Mouse (Mus musculus) urinary bladder, postnatal 36 days (tissue): ENCODE measurements at regions not wholly inside any gene's neighbourhood (a gene's known extent, or its start where the extent isn't known, plus 50 kb on each side); places are given as distances from the start of the nearest gene placed in this dataset.
"Not testable (repeated sequence)": the region's sequence is repeated elsewhere in the genome, so short reads cannot be mapped to it uniquely, and the experiment has no call there.

Experiments
- DNase-seq, 2 experiments: peaks; one replicate each; pipeline ENCODE4 v3.0.0; 2022; ENCODE audit warnings: low spot score in 2 of 2, mixed read lengths in 1 of 2

DNA sequence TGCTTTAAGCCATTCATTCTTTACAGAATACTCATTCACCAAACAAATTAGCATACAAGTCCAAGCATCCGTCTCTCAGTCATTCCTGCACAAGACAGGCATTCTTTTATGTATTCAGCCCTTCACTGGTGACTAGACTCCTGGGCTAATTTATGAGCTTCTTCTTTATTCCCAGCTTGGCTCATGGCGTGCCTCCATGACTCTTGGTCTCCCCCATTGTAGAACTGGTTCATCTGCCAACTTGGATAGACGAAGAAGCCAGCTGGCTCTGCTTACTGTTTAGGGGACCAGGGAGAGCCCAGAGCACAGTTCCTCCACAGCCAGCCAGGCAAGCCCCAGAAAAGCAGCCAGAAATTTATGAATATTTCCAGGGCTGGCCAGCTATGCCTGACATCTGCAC is 421.2 kb upstream of the N6amt1 start:
- peak; percentile 5 to 60 for DNase-seq

DNA sequence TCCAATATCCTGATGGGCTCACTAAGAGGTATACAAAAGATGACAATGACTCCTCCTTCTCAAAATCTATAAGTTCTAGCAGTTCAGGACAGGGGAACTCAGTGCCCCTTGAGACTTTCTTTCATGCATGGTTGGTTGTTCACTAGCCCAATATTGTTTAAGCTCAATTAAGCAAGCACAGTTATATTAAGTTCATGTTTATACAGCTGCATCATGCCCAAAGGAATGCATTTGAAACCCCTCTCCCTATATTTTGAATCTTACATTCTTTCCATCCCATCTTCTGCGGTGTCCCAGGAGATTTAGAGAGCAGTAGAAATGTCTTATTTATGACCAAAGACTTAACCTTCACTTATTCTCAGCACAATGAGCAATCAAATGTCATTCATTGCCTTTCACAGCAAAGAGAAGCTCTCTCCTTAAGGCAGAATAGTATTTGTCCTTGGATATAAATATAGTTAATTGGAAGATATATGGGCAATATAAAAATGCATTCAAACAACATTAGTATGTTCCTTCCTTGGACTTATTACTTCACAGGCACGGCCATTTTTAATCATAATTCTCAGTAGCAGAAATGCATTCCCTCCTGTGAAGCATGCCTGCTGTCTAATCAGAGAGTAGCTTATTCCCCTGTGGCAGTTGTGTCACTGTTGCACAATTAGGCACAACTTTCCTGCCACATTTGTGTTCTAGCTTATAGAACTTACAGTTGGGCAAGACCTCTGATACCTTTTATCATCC is 455.8 kb upstream of the N6amt1 start:
- no peak for DNase-seq

DNA sequence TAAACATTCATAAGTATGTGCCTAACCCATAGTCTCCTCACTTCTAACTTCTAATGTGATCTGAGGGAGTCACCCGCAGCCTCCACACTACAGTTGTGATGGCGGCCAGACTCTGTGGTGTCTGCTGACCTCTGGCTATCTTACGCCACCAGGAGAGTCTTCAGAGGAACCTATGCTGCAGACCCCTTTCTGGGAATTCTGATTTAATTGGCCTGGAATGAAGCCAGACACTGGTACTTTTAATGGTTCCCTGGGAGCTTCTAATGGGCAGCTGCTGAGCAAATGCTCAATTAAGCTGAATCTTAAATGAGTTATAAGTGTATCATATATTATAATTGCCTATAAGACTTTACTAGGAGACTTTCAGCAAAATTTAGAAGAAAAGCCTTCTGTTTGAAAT is 459.0 kb upstream of the N6amt1 start:
- no peak for DNase-seq

DNA sequence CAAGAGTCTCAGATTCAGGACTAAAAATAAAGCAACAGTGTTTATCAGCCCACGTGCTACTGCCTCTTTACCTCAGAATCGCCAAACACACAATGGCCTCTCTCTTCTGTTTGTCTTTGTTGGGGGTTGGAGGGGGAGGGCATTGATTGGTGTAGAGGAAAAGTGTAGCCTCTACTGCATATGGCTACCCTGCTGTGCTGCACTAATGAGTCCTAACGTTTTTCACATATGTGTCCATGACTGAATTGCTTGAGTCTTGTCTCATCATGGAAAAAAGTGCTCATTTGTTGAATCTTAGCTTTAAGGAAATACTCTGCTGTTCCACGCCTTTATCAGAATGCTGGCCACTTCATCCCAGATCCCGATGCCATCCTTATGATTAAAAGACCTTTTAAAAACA is 459.7 kb upstream of the N6amt1 start:
- DNase-seq = no peak

DNA sequence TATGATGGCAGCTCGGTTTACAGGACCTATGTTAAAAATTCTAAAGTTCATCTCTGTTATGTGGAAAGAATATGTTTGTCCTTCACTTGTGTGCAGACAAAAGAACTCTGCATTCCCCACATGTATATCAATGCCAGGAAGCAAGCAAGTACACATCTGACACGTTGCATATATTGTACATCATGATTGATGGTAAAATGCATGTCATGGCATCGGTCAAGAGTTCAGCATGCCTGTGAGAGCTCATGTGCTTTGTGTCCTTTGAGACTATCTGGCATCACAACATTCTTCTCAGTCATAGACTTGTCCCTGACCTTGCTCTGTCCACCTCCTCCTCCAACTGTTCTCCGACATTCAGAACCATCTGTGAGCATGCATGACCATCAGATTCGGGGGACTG is 465.6 kb upstream of the N6amt1 start:
- no peak for DNase-seq

DNA sequence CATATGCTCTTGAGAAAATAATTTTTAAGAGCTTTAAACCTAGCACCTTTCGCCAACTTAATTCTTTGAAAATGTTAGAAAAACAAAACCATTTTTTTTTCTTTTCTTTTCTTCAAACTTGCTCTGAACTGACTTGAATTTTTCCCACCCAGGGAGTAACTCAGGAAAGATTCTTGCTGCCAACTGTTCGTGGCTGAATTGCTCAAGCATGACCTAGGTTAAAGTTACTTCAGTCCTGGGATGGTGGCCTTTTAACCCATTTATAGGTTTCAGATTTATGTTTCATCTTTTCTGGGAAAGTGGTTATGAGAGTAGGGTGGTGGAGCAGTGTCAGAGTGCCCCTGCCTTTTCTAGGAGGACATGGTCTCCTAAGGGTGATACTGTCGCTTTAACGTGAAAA is 466.4 kb upstream of the N6amt1 start:
- DNase-seq = no peak

DNA sequence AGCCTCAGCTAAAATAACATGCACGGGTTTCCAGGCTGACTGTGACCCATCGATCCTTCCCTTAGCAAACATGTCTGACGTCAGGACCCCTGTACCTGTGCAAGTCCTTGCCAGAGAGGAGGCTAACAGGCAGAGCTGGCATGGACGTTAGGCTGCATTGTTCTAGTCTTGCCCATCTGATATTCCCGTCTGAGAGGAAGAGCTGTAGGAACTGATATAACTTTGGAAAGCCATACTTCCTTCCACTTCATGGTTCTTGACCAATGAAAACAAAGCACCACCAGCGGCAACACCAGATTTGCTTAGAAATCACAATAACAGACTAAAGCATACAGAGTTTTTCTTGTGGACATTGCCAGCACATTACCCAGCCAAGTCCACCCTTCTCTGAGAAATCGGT is 470.1 kb upstream of the N6amt1 start:
- no peak for DNase-seq

DNA sequence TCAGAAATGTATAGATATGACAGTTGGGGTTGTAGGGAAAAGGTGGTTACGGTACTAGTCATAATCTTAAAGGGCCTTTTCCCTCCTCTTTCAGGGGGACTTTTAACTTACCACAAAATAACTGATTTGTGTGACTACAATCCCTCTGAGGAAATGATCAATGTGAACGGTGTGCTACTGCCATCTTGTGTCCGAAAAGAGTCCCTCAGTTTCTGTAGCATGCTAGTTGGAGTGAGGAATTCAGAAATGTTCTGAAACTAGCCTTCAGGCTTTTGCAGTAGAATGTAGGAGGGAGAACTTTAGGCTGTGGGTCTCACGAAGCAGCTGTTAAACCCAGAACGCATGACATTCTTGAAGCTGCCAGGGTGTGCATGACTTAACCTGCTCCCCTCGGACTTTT is 471.5 kb upstream of the N6amt1 start:
- DNase-seq = peak; percentile 50

DNA sequence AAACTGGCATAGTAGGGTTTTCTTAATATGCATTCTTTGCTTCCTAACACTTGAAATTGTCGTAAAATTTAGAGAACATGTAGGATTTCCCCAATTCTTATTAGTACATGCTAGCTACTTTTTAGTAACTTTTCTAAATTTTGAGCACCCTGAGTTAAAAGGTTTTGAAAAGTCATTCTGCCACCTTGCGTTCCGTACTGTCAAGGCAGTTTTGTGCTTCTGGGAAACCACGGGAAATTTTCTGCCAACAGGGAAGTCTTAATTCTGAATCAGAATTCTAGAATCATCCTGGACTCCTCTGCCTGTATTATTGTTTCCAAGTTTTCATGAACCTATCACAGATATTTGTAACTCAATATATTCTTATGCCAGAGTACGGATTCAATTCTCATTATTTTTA is 472.4 kb upstream of the N6amt1 start:
- DNase-seq = no peak

DNA sequence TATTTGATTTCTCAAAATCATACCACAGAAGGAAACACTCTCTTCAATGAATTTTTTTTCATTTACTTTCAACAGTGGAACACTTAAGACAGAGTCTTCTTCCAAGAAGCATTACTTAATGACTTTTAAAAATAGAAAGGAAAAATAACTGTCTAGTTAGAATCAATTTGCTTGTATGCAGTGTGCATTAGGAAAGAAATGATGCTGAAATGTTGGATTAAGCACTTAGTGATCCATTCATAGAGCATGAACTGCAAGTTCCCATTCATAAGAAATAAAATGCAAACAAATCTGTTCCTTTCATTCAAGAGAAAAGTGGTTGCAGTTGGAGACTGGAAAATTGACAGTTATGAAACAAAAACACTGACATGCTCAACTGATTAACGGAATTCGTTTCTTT is 493.2 kb upstream of the N6amt1 start:
- DNase-seq = no peak

DNA sequence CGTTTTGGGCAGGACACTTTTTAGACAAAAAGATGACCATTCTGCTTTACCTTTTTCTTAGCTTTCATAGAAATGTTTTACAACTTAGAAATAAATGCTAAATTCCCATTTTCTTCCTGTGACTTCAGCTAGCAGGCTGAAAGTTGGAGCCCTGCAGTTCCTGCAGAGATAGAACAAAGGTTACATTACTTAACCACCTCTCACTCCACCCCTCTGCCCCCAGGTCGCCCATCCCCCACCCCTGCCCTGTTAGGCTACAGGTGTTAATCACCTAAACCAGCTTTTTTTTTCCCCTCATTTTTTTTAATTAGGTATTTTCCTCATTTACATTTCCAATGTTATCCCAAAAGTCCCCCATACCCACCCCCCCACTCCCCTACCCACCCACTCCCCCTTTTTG is 498.1 kb upstream of the N6amt1 start:
- DNase-seq = no peak

DNA sequence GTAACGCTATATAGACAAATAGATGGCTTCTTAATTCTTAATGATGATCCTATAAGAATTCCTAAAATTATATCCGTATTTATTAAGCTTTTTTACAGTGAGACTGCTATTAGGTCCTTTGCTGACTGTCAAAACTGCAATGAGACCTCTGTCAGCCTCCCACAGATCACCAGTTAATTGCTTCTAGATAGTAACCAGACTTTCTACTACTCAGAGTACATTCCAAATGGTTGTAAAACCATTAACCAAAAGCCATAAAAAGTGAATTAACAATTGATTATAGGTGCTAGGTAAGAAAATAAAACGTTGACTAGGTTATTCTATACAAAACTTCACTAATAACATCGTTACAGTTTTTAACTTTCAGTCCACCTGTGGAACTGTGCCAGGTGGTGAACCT is 498.7 kb upstream of the N6amt1 start:
- DNase-seq = no peak

DNA sequence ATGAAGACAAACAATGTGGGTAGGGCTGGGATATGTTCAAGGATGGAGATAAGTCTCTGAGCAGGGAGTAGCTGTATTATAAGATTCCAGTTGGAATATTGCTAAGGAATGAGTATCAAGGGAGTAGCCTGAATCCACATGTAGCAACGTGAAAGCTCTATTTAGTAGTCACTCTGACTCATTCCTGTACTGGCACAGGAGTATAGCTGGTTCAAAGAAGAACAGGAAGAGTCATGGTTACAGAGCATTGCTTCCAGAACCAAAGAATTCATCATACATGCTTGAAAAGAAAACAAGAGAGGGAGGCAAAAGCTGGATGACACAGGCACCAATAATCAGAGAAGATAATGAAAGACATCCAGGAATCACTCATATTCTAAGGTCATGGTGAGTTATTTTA is 500.6 kb upstream of the N6amt1 start:
- DNase-seq = no peak

DNA sequence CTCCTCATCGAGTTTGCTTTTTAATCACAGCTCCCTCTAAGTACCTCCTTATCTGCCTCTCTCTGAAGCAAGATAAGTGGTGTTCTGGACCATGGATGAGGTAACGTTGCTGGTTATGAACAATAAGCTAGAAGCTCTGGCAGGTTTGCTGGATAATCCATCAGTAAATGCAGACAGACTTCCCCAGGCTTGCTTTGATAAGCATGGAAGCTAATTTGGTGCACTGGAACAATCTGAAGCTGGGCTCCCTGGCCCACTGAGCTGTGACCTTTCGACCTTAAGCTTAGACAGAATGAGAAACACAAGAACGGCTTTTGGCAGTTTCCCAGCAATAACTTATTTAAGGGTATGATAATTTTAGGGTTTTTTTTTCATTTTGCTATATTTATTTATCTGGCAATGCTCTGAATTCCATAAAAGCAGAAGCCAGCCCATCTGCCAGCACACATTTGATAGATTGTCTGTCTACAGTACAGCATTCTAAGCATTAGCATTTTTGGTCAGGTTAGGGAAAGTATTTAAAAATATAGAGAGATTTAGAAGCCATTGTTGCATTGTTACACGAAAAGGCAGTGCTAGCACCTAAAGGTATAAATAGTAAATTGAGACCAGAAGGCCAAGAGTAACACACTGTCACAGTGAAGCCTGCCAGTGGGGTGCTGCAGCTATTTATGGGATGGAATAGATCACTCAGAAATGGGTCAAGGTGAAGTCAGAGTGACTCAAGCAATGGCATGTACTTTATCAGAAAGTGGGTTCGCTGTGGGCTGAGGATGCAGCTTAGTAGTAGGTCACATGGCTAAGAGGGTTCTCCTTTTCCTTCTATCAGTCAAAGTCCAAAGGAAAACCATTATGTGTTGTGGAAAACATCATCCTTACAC is 515.3 kb upstream of the N6amt1 start:
- no peak for DNase-seq

DNA sequence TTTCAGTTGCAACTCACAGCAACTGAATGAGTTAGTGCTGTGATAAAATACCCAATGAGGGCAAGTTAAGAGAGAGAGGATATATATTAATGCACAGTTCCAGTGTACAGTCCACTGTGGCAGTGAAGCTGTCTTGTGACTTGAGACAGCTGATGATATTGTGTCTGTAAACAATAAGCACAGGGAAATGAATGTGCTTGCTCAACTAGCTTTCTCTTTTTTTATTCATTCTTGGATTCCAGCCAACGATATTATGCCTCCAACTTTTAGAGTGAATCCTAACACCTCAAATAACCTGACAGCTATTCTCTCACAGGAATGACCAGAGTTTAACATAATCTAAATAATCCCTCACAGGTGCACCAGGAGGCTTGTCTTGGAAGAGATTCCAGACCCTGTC is 526.3 kb upstream of the N6amt1 start:
- DNase-seq = no peak

DNA sequence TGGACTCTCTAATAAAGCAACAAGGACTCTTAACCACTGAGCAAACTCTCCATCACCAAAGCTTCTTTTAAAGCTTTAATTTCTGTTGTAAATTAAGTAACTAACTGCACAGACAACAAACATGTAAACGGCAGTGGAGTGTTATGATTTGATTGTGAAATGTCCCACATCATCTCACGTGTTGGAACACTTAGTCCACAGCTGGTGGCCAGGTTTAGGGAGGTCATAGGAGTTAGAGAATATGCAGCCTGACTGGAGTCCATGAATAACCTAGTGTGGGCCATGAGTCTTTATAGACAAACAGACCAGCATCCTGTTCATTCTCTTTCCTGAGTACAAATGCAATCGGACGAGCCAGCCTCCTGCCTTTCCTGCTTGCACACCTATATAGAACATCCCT is 527.3 kb upstream of the N6amt1 start:
- DNase-seq = no peak

DNA sequence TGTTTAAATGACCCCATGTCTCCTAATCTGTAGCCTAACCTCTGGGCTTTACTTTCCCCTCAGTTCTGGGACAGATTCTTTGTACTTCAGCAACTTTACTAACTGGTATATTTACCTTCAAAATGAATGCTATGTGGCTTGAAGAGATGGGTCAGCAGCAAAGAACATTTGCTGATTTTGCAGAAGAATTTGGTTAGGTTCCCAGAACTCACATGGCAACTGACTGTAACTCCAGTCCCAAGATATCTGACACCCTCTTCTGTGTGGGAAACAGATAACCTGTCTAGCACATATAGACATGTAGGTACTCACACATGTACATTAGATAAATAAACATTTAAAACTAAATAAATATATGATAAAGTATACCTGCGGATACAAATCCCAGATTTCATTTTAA is 530.5 kb upstream of the N6amt1 start:
- no peak for DNase-seq

DNA sequence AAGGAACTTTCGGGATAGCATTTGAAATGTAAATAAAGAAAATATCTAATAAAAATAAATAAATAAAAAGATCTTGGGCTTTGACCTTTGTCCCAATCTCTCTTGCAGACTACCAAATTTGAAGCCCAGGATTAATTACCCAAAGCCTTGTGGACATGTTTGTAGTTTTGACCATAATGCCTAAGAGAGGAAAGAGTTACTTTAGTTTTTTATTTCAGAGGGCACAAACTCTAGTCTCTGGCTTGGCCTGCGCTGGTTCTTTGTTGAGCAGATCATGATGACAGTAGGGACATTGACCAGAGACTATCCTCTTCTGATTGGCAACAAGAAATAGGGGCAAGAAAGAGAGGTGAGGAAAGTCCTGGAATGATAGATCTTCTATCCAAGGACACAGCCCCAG is 532.4 kb upstream of the N6amt1 start:
- DNase-seq = no peak

DNA sequence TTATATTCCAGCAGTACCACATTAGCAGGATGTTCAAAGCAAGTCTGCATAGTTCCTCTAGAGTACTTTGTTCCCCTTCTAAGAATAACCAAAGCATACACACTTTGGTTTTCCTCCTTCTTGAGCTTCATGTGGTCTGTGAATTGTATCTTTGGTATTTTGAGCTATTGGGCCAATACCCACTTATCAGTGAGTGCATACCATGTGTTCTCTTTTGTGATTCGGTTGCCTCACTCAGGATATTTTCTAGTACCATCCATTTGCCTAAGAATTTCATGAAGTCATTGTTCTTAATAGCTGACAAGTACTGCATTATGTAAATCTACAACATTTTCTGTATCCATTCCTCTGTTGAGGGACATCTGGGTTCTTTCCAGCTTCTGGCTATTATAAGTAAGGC is 535.3 kb upstream of the N6amt1 start:
- not testable (repeated sequence) for DNase-seq

DNA sequence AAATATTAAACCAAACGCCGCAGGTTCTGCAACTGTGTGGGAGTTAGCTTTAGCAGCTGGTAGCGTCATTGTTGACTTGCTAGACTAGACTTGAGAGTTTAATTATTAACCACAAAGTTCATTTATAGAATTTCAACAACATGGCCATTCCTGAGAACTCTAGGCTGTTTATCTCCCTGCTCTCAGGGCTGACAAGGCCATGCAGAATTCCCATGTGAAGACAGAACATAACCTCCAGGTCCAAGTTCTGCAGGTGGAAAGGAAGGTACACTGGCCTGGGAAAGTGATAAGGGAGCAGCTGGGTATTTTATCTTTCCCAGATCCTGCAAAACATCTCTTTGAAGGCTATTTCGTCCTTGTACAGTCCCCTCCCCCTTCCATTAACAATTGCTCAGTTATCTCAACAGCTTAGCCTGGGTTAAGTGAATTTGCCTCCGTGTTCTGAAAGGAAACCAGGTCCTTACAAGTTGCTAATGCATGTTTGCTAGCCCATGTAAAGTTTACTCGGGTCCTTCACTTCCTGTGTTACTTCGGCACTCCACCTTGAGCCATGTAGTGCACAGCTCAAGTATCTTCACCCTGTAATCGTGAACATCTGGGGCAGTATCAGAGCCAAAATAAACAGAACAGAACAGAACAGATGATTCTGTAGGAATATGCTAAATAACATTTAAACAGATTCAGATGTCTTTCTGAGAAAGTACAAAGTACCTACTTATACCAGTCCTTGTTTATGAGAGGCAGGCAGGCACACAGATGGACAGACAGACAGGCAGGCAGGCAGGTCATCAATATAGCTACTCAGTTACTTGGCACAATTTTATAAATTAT is 537.0 kb upstream of the N6amt1 start:
- peak in 1 of 2 experiments; percentile 15 for DNase-seq

DNA sequence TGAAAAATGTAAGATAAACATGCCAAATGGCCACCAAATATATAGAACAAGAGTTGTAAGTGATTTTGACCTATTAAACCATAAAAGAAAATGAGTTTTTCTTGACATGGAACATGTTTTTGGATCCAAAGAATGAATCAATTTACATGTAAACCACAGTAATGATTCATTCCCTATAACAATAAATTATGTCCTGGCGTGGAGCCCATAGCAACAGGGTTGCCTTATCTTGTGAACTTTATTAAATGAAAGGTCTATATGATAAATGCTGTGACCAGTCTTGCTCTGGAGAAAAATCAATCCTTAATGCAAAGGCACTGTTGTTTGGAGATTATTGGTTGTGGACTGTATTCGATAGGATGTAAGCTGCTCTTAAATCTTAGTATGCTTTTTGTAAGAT is 538.0 kb upstream of the N6amt1 start:
- DNase-seq = no peak

DNA sequence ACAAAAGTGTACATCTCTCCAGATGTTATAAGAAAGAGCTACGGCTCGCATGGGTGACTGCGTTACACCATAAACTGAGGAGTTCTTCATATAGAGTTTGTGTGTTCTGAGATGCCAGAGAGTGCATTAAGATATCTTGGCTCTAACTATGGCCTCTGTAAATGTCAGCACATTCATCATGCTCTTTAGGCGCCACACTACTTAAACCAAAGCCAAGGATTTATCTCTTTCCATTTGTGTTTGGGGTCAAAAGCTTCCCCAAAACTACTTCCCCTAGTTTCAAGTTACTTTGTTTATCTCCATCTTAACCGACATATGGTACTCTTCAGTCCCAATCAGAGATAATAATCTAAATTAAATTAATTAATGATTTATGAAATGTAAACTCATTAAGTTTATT is 541.3 kb upstream of the N6amt1 start:
- DNase-seq = no peak
